Mouse (Mus musculus): Measurements from ENCODE around the gene Cog8.
A peak's percentile ranks its signal among the peaks of the same experiment; 100 is the strongest.
"Not testable (repeated sequence)": the region's sequence is repeated elsewhere in the genome, so short reads cannot be mapped to it uniquely, and the experiment has no call there.

Gene Cog8

GRCm38 (mm10) chr8:107045478-107045877 is 11.0 kb downstream of the Cog8 start:
- DNase-seq (ENCODE audit: low read depth, low spot score): no peak

GRCm38 (mm10) chr8:107040632-107041031 is 15.9 kb downstream of the Cog8 start:
- DNase-seq (ENCODE audit: low read depth, low spot score): no peak

- DNase-seq (ENCODE audit: low read depth, low spot score): no peak
Observed at GRCm38 (mm10) chr8:107036626-107037025, 19.9 kb downstream of the Cog8 start.

- no peak for DNase-seq (ENCODE audit: low read depth, low spot score)
Observed at GRCm38 (mm10) chr8:107035641-107036040, 20.8 kb downstream of the Cog8 start.

GRCm38 (mm10) chr8:107033609-107034008 is 22.9 kb downstream of the Cog8 start:
- DNase-seq (ENCODE audit: low read depth, low spot score): not testable (repeated sequence)

- peak; percentile 71 for DNase-seq (ENCODE audit: low read depth, low spot score)
Observed at GRCm38 (mm10) chr8:107031577-107032090, 24.9 kb downstream of the Cog8 start.

- DNase-seq (ENCODE audit: low read depth, low spot score): peak; percentile 97
Observed at GRCm38 (mm10) chr8:107030650-107031576, 25.6 kb downstream of the Cog8 start, which contains the start of gene Vps4a. TSS of gene Vps4a (plus strand) at chr8:107031222.

GRCm38 (mm10) chr8:107030058-107030457 is 26.4 kb downstream of the Cog8 start:
- DNase-seq (ENCODE audit: low read depth, low spot score): peak; percentile 26

GRCm38 (mm10) chr8:107029310-107029709 is 27.2 kb downstream of the Cog8 start:
- no peak for DNase-seq (ENCODE audit: low read depth, low spot score)

GRCm38 (mm10) chr8:107023479-107023878 is 33.0 kb downstream of the Cog8 start:
- DNase-seq (ENCODE audit: low read depth, low spot score): no peak

- DNase-seq (ENCODE audit: low read depth, low spot score): no peak
Observed at GRCm38 (mm10) chr8:107014915-107015314, 41.6 kb downstream of the Cog8 start.

GRCm38 (mm10) chr8:107012666-107013065 is 43.8 kb downstream of the Cog8 start:
- DNase-seq (ENCODE audit: low read depth, low spot score): no peak

GRCm38 (mm10) chr8:107007795-107008194 is 48.7 kb downstream of the Cog8 start:
- DNase-seq (ENCODE audit: low read depth, low spot score): no peak

- peak; percentile 87 for DNase-seq (ENCODE audit: low read depth, low spot score)
Observed at GRCm38 (mm10) chr8:107002532-107002931, 54.0 kb downstream of the Cog8 start.

GRCm38 (mm10) chr8:106999068-106999467 is 57.4 kb downstream of the Cog8 start:
- no peak for DNase-seq (ENCODE audit: low read depth, low spot score)

- no peak for DNase-seq (ENCODE audit: low read depth, low spot score)
Observed at GRCm38 (mm10) chr8:106997416-106997815, 59.1 kb downstream of the Cog8 start.

GRCm38 (mm10) chr8:106996339-106996738 is 60.1 kb downstream of the Cog8 start:
- peak; percentile 24 for DNase-seq (ENCODE audit: low read depth, low spot score)
